Mouse (Mus musculus): ENCODE measurements around the gene Sgf29. TPM values are rescaled to one million over a fixed set of nuclear protein-coding genes. Genes with fewer than 3 reads are reported as not detected.

Gene Sgf29
- polyA plus RNA-seq, 1 experiment from 2014 or later, result 48.3 TPM

DNA sequence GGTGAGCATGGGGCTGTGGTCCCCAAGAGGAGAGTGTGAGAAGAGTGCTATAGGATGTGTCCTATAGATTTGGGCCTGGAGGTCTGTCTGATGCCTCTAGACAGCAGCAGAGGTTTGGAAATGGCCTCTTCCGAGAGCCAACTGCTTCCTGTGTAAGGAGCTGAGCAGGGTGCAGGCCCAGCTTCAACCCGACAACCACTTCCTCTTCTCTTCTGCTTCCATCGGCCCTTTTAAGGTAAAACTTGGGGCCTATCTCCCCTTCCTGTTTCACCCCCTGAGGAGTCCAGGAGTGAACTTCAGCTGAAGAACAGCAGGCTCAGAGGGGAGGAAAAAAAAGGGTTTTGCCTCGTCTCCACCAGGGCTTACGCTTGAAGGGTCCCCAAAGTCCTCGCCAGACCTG is 53.2 kb downstream of the Sgf29 start:
- Histone ChIP-seq H3K4me1 (replicated peaks) (peaks cover 53% of the 10 kb centered on the region), H3K36me3 (peaks cover 20% of the 10 kb centered on the region), H3K9ac (peak overlapping the region; percentile 82; the same call in 1 of the 2 replicates), H3K9me3 (no peaks in the 10 kb centered on the region), H3K27ac (replicated peaks) (no peak overlapping the region), H3K4me2 (peak overlapping the region; percentile 80), H3K27me3 (peaks cover 10% of the 10 kb centered on the region; the same call in 1 of the 2 replicates), H3K4me3 (peak overlapping the region; percentile 59)
- ATAC-seq (ENCODE audit: low read depth), result no peak
- WGBS, result 80% methylated on average over 6 of the region's 6 CpGs

GRCm38 (mm10) chr7:126702861-126703756 is 54.0 kb downstream of the Sgf29 start:
- peaks cover 10% of the 10 kb centered on the region; the same call in 1 of the 2 replicates for H3K27me3 ChIP-seq
- H3K27ac ChIP-seq (replicated peaks), result peak overlapping the region; percentile 83
- H3K9me3 ChIP-seq, result no peaks in the 10 kb centered on the region
- H3K4me1 ChIP-seq (replicated peaks), result peaks cover 47% of the 10 kb centered on the region
- H3K9ac ChIP-seq, result peak overlapping the region; percentile 82
- peak overlapping the region; percentile 80 for H3K4me2 ChIP-seq
- ATAC-seq (ENCODE audit: low read depth), result no peak
- peak overlapping the region; percentile 59 for H3K4me3 ChIP-seq
- peaks cover 20% of the 10 kb centered on the region for H3K36me3 ChIP-seq
- 79% methylated on average over 12 of the region's 12 CpGs for WGBS

DNA sequence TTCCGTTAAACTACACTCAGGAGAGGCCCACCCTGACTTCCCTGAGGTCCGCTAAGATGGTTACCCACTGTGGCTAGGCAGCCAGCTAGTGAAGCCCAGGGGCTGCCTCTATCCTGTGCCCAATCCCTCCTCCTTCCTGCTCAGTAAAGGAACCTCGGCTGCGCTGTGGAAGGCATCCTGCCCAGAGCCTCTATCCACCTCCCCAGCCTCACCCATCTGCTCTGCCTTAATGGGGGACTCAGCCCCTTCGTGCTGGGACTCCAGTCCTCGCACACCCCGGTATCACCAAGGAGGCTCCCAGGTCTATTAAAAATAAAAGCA is 54.6 kb downstream of the Sgf29 start:
- peak overlapping the region; percentile 59 for H3K4me3 ChIP-seq
- no peaks in the 10 kb centered on the region for H3K9me3 ChIP-seq
- H3K4me1 ChIP-seq (replicated peaks), result peaks cover 47% of the 10 kb centered on the region
- H3K9ac ChIP-seq, result peak overlapping the region; percentile 82
- peaks cover 10% of the 10 kb centered on the region; the same call in 1 of the 2 replicates for H3K27me3 ChIP-seq
- peaks cover 20% of the 10 kb centered on the region for H3K36me3 ChIP-seq
- 12% methylated on average over 7 of the region's 7 CpGs for WGBS
- ATAC-seq (ENCODE audit: low read depth), result peak; percentile 21; the same call in 1 of the 2 replicates
- H3K27ac ChIP-seq (replicated peaks), result peak overlapping the region; percentile 83
- peak overlapping the region; percentile 80 for H3K4me2 ChIP-seq

- WGBS, result 2% methylated on average over 39 of the region's 39 CpGs
- peaks cover 10% of the 10 kb centered on the region; the same call in 1 of the 2 replicates for H3K27me3 ChIP-seq
- H3K36me3 ChIP-seq, result peaks cover 14% of the 10 kb centered on the region
- peak overlapping the region; percentile 80 for H3K4me2 ChIP-seq
- peaks cover 47% of the 10 kb centered on the region for H3K4me1 ChIP-seq (replicated peaks)
- ATAC-seq (ENCODE audit: low read depth), result peak; percentile 84
- H3K4me3 ChIP-seq, result peak overlapping the region; percentile 59
- peak overlapping the region; percentile 83 for H3K27ac ChIP-seq (replicated peaks)
- H3K9me3 ChIP-seq, result peaks cover 3% of the 10 kb centered on the region; the same call in 1 of the 2 replicates
- peak overlapping the region; percentile 82 for H3K9ac ChIP-seq
Measured at GRCm38 (mm10) chr7:126704121-126704980, 55.2 kb downstream of the Sgf29 start.

DNA sequence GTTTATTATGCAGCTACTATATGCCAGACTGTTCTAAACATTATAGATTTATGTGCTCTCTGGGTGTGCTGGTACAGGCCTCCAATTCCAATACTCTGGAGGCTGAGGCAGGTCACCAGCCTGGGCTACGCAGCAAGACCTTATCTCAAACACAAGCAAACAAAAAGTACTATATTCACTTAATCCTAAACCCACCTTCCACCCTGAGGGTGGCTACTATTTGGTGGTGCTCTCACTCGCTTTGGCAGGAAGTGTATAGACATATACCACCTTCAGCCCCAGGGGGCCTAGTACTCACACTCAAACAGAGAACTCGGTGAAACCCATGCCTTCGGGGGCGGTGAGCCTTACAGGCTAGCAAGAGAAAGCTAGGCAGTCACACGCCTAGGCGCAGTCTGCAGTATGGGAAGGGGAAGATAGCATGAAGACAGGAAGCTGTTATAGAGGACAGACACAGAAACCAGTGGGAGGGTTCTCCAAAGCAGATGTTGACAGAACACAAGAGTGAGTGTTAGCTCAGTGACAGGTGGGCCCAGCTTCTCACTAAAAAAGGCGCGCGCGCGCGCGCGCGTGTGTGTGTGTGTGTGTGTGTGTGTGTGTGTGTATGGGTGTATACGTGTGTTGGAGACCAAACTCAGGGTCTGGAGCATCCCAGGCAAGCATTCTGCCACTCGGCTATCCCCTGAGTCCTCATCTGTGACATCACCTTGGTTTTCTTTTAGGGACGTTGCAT is 58.5 kb downstream of the Sgf29 start, which contains the start of gene Coro1a:
Gene Coro1a, minus strand, starts transcription at position 346 of the 733 bp plus-strand sequence.
- Histone ChIP-seq H3K9me3 (peaks cover 3% of the 10 kb centered on the region; the same call in 1 of the 2 replicates), H3K4me2 (no peak within 1 kb of the TSS), H3K4me1 (replicated peaks) (peaks cover 27% of the 10 kb centered on the region), H3K27me3 (peaks cover 10% of the 10 kb centered on the region; the same call in 1 of the 2 replicates), H3K27ac (replicated peaks) (no peak within 1 kb of the TSS), H3K4me3 (no peak within 1 kb of the TSS), H3K36me3 (no peaks in the 10 kb centered on the region), H3K9ac (no peak within 1 kb of the TSS)
- WGBS, result 89% methylated on average over 19 of the region's 19 CpGs
- no peak for ATAC-seq (ENCODE audit: low read depth)

DNA sequence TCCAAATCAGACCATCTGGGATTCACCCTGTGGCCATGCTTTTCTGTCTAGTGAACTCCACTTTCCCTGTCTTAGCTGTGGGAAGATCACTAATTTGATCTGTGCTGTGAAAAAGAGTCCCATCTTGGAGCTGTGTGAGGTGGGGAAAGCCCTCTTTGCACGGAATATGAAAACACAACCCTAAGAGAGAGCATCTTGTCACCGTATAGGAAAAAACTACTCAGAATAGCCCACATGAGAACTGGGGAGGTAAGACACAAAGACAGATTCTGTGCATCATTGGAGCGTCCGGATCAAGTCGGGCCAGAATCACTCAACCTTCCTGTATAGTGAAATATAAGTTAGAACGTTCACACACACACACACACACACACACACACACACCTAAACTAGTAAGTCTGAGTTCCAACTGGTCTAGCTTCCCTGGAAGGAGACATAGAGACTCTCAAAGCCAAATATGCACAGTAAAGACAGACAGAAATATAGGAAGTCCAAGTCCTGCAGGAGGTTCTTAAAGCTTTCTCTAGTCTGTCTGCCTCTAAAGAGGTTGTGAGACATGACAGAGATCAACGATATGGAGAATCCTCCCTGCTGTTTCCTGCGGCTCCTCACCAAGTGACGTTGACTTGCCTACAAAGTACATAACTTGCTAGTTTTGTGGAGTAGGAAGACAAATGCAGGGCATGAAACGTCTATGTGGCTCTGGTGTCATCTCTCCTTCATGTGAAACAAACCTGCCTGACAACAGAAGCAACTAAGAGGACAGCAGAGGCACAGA is 59.3 kb downstream of the Sgf29 start:
- Histone ChIP-seq H3K9me3 (peaks cover 3% of the 10 kb centered on the region; the same call in 1 of the 2 replicates), H3K4me1 (replicated peaks) (peaks cover 20% of the 10 kb centered on the region), H3K27me3 (peaks cover 10% of the 10 kb centered on the region; the same call in 1 of the 2 replicates), H3K36me3 (no peaks in the 10 kb centered on the region), H3K9ac (no peak overlapping the region), H3K27ac (replicated peaks) (no peak overlapping the region), H3K4me3 (no peak overlapping the region), H3K4me2 (no peak overlapping the region)
- WGBS, result 88% methylated on average over 10 of the region's 10 CpGs
- no peak for ATAC-seq (ENCODE audit: low read depth)

DNA sequence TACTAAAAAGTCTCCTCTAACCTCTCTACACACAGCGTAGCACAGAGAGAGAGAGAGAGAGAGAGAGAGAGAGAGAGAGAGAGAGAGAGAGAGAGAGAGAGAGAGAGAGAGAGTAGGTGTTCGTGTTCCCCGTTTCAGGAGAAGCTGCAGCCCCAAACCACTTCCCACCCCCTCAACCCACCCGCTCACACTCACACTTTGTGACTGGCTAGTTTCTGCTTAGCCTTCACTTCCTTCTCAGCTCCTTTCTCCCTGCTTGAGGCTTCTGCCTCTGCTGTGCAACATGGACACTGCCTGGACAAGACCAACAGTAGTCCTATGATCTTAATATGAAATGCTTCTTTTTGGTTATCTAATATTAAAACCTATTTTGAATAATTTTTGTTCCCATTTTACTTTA is 61.2 kb downstream of the Sgf29 start:
- 83% methylated on average over 4 of the region's 4 CpGs for WGBS

DNA sequence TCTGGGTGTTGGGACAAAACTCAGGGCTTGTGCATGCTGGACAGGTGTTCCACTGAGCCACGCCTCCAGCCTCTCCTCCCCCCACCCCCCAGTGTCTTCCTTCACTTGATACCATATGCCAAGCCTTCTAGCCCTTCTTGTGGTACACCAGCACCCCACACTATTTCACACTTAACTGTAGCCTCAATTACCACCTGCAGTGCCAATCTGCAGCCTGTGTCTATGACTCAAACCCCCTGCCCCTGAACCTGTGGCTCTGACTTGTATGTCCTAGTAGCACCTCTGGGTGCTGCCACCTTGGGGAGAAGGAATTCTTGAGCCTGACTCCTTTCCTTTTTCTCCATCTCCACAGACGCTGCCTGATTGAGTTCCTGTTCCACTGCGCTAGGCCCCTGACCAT is 62.8 kb downstream of the Sgf29 start:
- Histone ChIP-seq H3K27ac (replicated peaks) (no peak overlapping the region), H3K36me3 (no peaks in the 10 kb centered on the region), H3K4me2 (no peak overlapping the region), H3K4me1 (replicated peaks) (no peaks in the 10 kb centered on the region), H3K9ac (no peak overlapping the region), H3K4me3 (no peak overlapping the region), H3K9me3 (peaks cover 3% of the 10 kb centered on the region; the same call in 1 of the 2 replicates), H3K27me3 (no peaks in the 10 kb centered on the region; the same call in 1 of the 2 replicates)
- ATAC-seq (ENCODE audit: low read depth), result no peak
- 83% methylated on average over 3 of the region's 3 CpGs for WGBS

More for the DNA sequence above, 61.2 kb downstream of the Sgf29 start:
- peaks cover 2% of the 10 kb centered on the region; the same call in 1 of the 2 replicates for H3K4me1 ChIP-seq (replicated peaks)
- H3K9ac ChIP-seq, result no peak overlapping the region
- no peak overlapping the region for H3K4me2 ChIP-seq
- H3K27ac ChIP-seq (replicated peaks), result no peak overlapping the region
- no peaks in the 10 kb centered on the region for H3K36me3 ChIP-seq
- H3K27me3 ChIP-seq, result peaks cover 10% of the 10 kb centered on the region; the same call in 1 of the 2 replicates
- H3K9me3 ChIP-seq, result peaks cover 3% of the 10 kb centered on the region; the same call in 1 of the 2 replicates
- H3K4me3 ChIP-seq, result no peak overlapping the region
- ATAC-seq (ENCODE audit: low read depth), result no peak

GRCm38 (mm10) chr7:126715679-126716078 is 66.6 kb downstream of the Sgf29 start:
- Histone ChIP-seq H3K27me3 (no peaks in the 10 kb centered on the region), H3K4me2 (no peak overlapping the region), H3K27ac (replicated peaks) (no peak overlapping the region), H3K36me3 (no peaks in the 10 kb centered on the region), H3K4me1 (replicated peaks) (no peaks in the 10 kb centered on the region), H3K9ac (no peak overlapping the region), H3K4me3 (no peak overlapping the region), H3K9me3 (no peaks in the 10 kb centered on the region)
- no peak for ATAC-seq (ENCODE audit: low read depth)
- 80% methylated on average over 4 of the region's 4 CpGs for WGBS

DNA sequence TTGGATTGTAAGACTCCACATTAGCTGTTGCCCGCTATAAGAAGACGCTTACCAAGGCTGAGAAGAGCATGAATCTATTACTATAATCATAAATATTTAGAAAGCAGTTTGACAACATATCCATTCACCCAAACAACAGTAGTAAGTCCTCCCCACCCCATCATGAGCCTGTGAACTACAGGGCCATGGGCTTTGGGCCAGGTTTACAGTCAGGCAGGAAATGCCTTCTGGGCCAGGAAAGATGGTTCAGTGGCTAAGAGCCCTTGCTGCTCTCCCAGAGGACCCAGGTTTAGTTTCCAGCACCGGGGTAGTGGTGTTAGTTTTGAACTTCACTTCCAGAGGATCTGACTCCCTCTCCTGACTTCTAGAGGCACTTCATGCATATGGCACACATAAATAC is 68.5 kb downstream of the Sgf29 start:
- Histone ChIP-seq H3K9ac (no peak overlapping the region), H3K4me1 (replicated peaks) (no peaks in the 10 kb centered on the region), H3K4me3 (no peak overlapping the region), H3K36me3 (no peaks in the 10 kb centered on the region), H3K4me2 (no peak overlapping the region), H3K27me3 (no peaks in the 10 kb centered on the region), H3K9me3 (no peaks in the 10 kb centered on the region), H3K27ac (replicated peaks) (no peak overlapping the region)
- no peak for ATAC-seq (ENCODE audit: low read depth)
- 94% methylated on average over 3 of the region's 3 CpGs for WGBS
